Mouse (Mus musculus): ENCODE measurements around the gene Fcer1a.

Gene Fcer1a

GRCm38 (mm10) chr1:173227081-173227480, at the start of gene Fcer1a:
Gene Fcer1a, minus strand, starts transcription at chr1:173227214.
- in situ Hi-C loops (cut with MboI; ENCODE audit: unreplicated experiment in 2 of 2) = no loop called here

DNA sequence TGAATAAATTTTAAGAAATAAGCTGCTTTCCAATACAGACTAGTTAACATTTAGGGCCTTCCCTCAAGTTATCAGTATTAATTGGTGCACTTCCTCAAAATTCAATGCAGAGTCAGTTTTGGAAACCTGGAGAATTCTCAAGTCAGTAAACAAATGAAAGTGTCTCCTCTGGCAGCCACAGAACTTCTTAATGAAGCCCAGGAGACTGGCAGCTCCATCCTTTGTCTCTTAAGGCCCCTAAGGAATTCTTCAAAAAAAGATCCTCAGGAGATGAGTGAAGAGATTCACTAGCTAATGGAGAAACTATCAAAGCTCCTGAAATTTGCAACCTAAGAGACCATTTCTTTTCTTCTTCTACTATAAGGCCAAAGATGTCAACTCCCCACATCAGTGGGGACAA, 38.7 kb upstream of the Fcer1a start, which contains the start of gene Olfr418:
TSS of gene Olfr418 (plus strand) at position 301 of the 400 bp plus-strand sequence.
- in situ Hi-C loops (cut with MboI; ENCODE audit: unreplicated experiment in 2 of 2) = no loop called here

- in situ Hi-C loops (cut with MboI; ENCODE audit: unreplicated experiment in 2 of 2) = no loop called here
Observed at GRCm38 (mm10) chr1:173249888-173250287, 22.9 kb upstream of the Fcer1a start.

GRCm38 (mm10) chr1:173237004-173237403, 10.0 kb upstream of the Fcer1a start:
- in situ Hi-C loops (cut with MboI; ENCODE audit: unreplicated experiment in 2 of 2) = loop anchor here (5.0 kb wide), 1 partner anchor 1115 kb away; no protein-coding TSS in a partner anchor

DNA sequence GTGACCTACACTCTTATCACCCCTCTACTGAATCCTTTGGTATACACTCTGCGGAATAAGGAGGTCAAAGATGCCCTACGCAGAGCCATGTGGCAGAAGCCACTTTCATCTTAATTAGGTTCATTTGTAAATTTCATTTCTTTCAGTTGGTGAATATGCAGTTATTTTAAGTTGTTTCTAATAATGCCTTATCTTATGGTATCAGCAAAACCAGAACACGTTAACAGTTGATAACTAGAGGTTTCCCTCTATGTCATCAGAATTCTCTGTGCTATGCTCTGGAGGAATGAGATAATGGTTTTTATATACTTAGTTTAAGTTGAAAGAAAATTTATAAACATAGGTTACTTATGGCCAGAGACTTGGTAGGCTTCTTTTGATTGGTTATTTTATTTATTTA, 10.5 kb downstream of the Fcer1a start:
- in situ Hi-C loops (cut with MboI; ENCODE audit: unreplicated experiment in 2 of 2) = no loop called here

GRCm38 (mm10) chr1:173212092-173212491, 14.9 kb downstream of the Fcer1a start, which contains the start of gene Olfr1404:
Gene Olfr1404, plus strand, starts transcription at chr1:173212392.
- in situ Hi-C loops (cut with MboI; ENCODE audit: unreplicated experiment in 2 of 2) = no loop called here

DNA sequence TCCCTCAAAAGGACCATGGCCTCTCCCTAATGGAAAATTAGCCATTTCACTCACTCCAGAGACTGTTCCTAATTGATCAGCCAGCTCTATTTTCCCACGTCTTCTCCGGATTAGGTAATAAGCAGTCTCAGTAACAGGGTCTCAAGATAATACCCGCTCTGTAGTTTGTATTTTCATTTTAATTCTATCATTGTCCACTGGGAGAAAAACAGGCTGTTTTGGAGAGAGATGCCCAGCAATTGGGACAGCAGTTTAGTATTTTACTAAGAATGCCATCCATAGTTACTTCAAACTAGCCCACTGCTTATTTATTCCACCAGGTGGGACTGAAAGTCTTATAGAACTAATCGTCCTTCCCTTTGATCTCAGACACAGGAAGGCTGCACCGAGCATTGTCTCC, 29.5 kb downstream of the Fcer1a start, which contains the start of gene Olfr218:
TSS of gene Olfr218 (plus strand) at position 301 of the 400 bp plus-strand sequence.
- in situ Hi-C loops (cut with MboI; ENCODE audit: unreplicated experiment in 2 of 2) = no loop called here

DNA sequence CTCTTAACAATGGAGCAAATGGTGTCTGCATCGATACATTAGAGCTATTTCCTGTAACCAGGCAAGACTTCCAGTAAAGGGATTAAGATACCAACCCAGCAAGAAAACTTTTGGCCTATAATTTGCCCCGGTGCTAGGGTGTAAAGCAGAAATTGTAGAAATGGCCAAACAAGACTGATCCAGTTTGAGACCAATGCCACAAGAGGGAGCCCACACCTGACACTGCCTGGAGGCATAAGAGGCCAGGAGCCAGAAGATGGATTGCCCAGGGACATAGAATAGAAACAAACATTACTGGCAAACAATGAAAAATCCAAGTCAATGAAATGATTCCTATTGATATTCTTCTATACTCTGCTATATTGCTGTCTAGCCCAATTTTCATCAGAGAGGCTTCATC, 30.7 kb downstream of the Fcer1a start:
- in situ Hi-C loops (cut with MboI; ENCODE audit: unreplicated experiment in 2 of 2) = no loop called here

GRCm38 (mm10) chr1:173192059-173192458, 35.0 kb downstream of the Fcer1a start:
- in situ Hi-C loops (cut with MboI; ENCODE audit: unreplicated experiment in 2 of 2) = no loop called here

- in situ Hi-C loops (cut with MboI; ENCODE audit: unreplicated experiment in 2 of 2) = no loop called here
Observed at GRCm38 (mm10) chr1:173190540-173190939, 36.5 kb downstream of the Fcer1a start, which contains the start of gene Olfr1406. Gene Olfr1406, minus strand, starts transcription at chr1:173190640.

DNA sequence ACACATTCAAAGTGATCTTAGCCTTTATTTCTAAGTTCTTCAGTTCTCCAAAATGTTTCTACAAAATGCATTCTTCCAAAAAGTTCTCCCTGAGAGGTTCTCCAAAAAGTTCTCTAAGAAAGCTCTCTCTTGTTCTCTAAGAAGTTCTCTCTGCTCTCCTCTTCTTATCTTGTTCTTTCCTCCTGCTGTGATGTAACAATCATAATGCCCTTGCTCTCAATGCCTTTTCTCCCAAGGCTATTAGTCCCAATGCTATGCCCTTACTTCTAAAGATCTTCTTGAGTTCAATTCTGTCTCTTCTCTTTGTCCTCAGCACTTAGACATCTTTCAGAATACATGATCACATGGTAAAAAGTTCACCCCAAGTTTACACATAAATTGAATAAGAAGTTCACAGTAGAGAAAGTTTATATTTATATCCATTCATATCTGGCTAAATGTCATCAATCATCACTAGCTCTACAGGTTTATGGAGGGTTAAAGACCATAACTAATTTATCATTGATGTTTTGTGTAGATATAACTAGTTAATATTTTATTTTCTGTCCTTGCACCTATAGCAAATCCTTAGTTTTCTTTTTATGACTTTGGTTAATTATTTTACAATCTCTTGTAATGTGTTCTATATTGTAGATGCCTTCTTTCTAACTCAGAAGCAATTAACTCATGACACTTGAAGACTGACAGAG, 52.7 kb downstream of the Fcer1a start:
- in situ Hi-C loops (cut with MboI; ENCODE audit: unreplicated experiment in 2 of 2) = no loop called here
